ENCODE assay signal across 23 mouse cellular contexts in genomic region chr2:105091718-105092117, GRCm38 (mm10). TPM values are rescaled to one million over a fixed set of nuclear protein-coding genes. Genes with fewer than 3 reads are reported as not detected.
"Had no signal": no experiment of that assay in that cellular context is flagged by ENCODE, and none has a peak within 500 bp of the region (broad histone marks: within the 10 kb centered on the region; RNA-seq: fewer than 3 reads in every experiment).

TSS of gene Gm11060 (plus strand) at chr2:105092018.

- H3K9me3 ChIP-seq: neural tube, embryonic 12.5 days; neural tube, embryonic 13.5 days; neural tube, embryonic 15.5 days had no signal

- H3K4me3 ChIP-seq: neural tube, embryonic 12.5 days; neural tube, embryonic 13.5 days; neural tube, embryonic 15.5 days had no signal

- H3K9ac ChIP-seq: neural tube, embryonic 12.5 days; neural tube, embryonic 13.5 days; neural tube, embryonic 15.5 days had no signal

- DNase-seq: retina, postnatal 1 day; right cerebral cortex, adult 18-20 months; right cerebral cortex, postnatal 14 days; right cerebral cortex, postnatal 25 days; right cerebral cortex, postnatal 4 days; spleen, adult 18-20 months; thymus, adult 18-20 months; thymus, adult 2 months; thymus, postnatal 14 days; thymus, postnatal 25 days; thymus, postnatal 36 days; thymus, postnatal 4 days had no signal

- H3K27me3 ChIP-seq: neural tube, embryonic 12.5 days had no signal

- H3K4me2 ChIP-seq: neural tube, embryonic 12.5 days; neural tube, embryonic 13.5 days; neural tube, embryonic 15.5 days had no signal

- H3K36me3 ChIP-seq: neural tube, embryonic 12.5 days; neural tube, embryonic 13.5 days; neural tube, embryonic 15.5 days had no signal

- H3K27ac ChIP-seq: neural tube, embryonic 12.5 days had no signal

RNA-seq across cellular contexts. Expression of gene Gm11060, which starts in this region (rescaled TPM):
- polyA plus RNA-seq: neural tube, embryonic 11.5 days; neural tube, embryonic 12.5 days; neural tube, embryonic 13.5 days; neural tube, embryonic 14.5 days; neural tube, embryonic 15.5 days; small intestine, adult 2 months; spleen, adult 2 months; stomach, embryonic 14.5 days; stomach, embryonic 16.5 days; thymus, adult 2 months; thymus, postnatal 0 days; urinary bladder, adult 2 months had no signal
